Mouse (Mus musculus) colon, adult 2 months (tissue): ENCODE results near the gene Vmn2r32. TPM values are rescaled to one million over a fixed set of nuclear protein-coding genes. Genes with fewer than 3 reads are reported as not detected.

Experiments used
- polyA plus RNA-seq: library from polyadenylated mRNA; depleted of rRNA; stranded (reverse); fragments of >200 nt; gene quantifications from 2 replicates; pipeline ENCODE4 v1.2.3, GENCODE M21; 2012; rRNA removed

Gene Vmn2r32
- polyA plus RNA-seq, result not detected in 2 replicates

DNA sequence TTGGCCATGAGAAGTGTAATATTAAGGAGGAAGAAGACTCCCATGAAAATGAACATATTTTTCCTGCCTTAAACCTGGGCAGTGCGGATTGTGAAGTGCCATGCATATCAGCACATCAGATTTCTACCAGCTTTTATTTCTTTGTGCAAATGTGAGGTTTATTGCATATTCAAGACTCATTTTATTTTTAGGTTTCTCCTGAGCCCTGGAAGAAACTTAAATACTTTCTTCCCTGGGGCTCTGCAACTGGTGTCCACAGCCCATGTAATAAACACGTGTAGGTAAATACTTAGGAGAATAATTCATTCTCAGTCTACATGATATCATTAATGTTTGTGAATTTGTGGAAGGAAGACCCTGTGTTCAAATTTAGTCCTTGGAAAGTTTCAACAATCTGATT lies at the start of gene Vmn2r32:
Vmn2r32 (minus strand) TSS at position 101 of the 400 bp plus-strand sequence.

Other genes starting within 250 kb of the Vmn2r32 start
- gene Vmn2r29, start 232.7 kb downstream of the Vmn2r32 start, polyA plus RNA-seq, result 0.09 and 0.15 TPM in 2 replicates
- gene Gm45844, start 201.7 kb downstream of the Vmn2r32 start, polyA plus RNA-seq, result 0.31 and 0.98 TPM in 2 replicates
- gene Clcn4, start 179.2 kb downstream of the Vmn2r32 start, polyA plus RNA-seq, result 24.2 and 32.3 TPM in 2 replicates
- gene Vmn2r30, start 142.4 kb downstream of the Vmn2r32 start, polyA plus RNA-seq, result not detected in 2 replicates
- not detected in 2 replicates for gene Gm45783, start 105.4 kb downstream of the Vmn2r32 start, polyA plus RNA-seq
- not detected in 2 replicates for gene Vmn2r31, start 80.3 kb downstream of the Vmn2r32 start, polyA plus RNA-seq
- not detected in 2 replicates for gene Vmn2r33, start 86.8 kb upstream of the Vmn2r32 start, polyA plus RNA-seq
- gene Vmn2r34, start 209.5 kb upstream of the Vmn2r32 start, polyA plus RNA-seq, result not detected in 2 replicates